Mouse (Mus musculus): ENCODE results near the gene Wbp1. TPM values are rescaled to one million over a fixed set of nuclear protein-coding genes. Genes with fewer than 3 reads are reported as not detected.
A peak's percentile ranks its signal among the peaks of the same experiment; 100 is the strongest.

Wbp1 gene
- polyA plus RNA-seq, 1 experiment from 2014 or later: 161 TPM

GRCm38 (mm10) chr6:83111510-83112136, 9.7 kb downstream of the Wbp1 start:
- WGBS: 88% methylated on average over 4 of the region's 4 CpGs
- no peak for ATAC-seq (ENCODE audit: low FRiP score, low read depth)

GRCm38 (mm10) chr6:83108762-83109668, 12.3 kb downstream of the Wbp1 start, which contains the start of gene Mrpl53:
Gene Mrpl53, plus strand, starts transcription at chr6:83109040.
- Histone ChIP-seq H3K27ac (replicated peaks) (peak within 1 kb of the TSS; percentile 86), H3K4me1 (replicated peaks) (peaks cover 27% of the 10 kb centered on the region), H3K9me3 (no peaks in the 10 kb centered on the region), H3K9ac (peak within 1 kb of the TSS; percentile 83), H3K4me2 (peak within 1 kb of the TSS; percentile 94), H3K27me3 (no peaks in the 10 kb centered on the region), H3K36me3 (peaks cover 2% of the 10 kb centered on the region; the same call in 1 of the 2 replicates), H3K4me3 (peak within 1 kb of the TSS; percentile 81)
- ATAC-seq (ENCODE audit: low FRiP score, low read depth): peak; percentile 92
- WGBS: under 1% methylated on average over 76 of the region's 76 CpGs

More at GRCm38 (mm10) chr6:83111510-83112136, 9.7 kb downstream of the Wbp1 start:
- Histone ChIP-seq H3K4me3 (no peak overlapping the region), H3K36me3 (peaks cover 2% of the 10 kb centered on the region; the same call in 1 of the 2 replicates), H3K9me3 (no peaks in the 10 kb centered on the region), H3K4me1 (replicated peaks) (peaks cover 43% of the 10 kb centered on the region), H3K9ac (no peak overlapping the region), H3K27me3 (no peaks in the 10 kb centered on the region), H3K27ac (replicated peaks) (no peak overlapping the region), H3K4me2 (no peak overlapping the region)

GRCm38 (mm10) chr6:83107566-83108400, 13.6 kb downstream of the Wbp1 start:
- Histone ChIP-seq H3K4me3 (peak overlapping the region; percentile 81), H3K9ac (peak overlapping the region; percentile 83), H3K27me3 (no peaks in the 10 kb centered on the region), H3K4me2 (peak overlapping the region; percentile 94), H3K9me3 (no peaks in the 10 kb centered on the region), H3K4me1 (replicated peaks) (peaks cover 36% of the 10 kb centered on the region), H3K36me3 (peaks cover 2% of the 10 kb centered on the region; the same call in 1 of the 2 replicates), H3K27ac (replicated peaks) (peak overlapping the region; percentile 86; the same call in 1 of the 2 replicates)
- ATAC-seq (ENCODE audit: low FRiP score, low read depth): 0 out of 2 replicates have a peak, but pooled peaks have one; percentile 7
- WGBS: 34% methylated on average over 13 of the region's 13 CpGs

GRCm38 (mm10) chr6:83104158-83104557, 17.2 kb downstream of the Wbp1 start:
- 60% methylated on average over 4 of the region's 4 CpGs for WGBS

GRCm38 (mm10) chr6:83103130-83103650, 18.2 kb downstream of the Wbp1 start:
- Histone ChIP-seq H3K27me3 (peaks cover 1% of the 10 kb centered on the region; the same call in 1 of the 2 replicates), H3K36me3 (peaks cover 2% of the 10 kb centered on the region; the same call in 1 of the 2 replicates), H3K9me3 (no peaks in the 10 kb centered on the region), H3K4me3 (peak overlapping the region; percentile 62), H3K27ac (replicated peaks) (no peak overlapping the region), H3K4me1 (replicated peaks) (peaks cover 30% of the 10 kb centered on the region), H3K4me2 (peak overlapping the region; percentile 95), H3K9ac (peak overlapping the region; percentile 80)
- WGBS: 49% methylated on average over 11 of the region's 11 CpGs
- no peak for ATAC-seq (ENCODE audit: low FRiP score, low read depth)

More at GRCm38 (mm10) chr6:83104158-83104557, 17.2 kb downstream of the Wbp1 start:
- Histone ChIP-seq H3K4me3 (no peak overlapping the region), H3K27ac (replicated peaks) (no peak overlapping the region), H3K27me3 (no peaks in the 10 kb centered on the region), H3K9ac (no peak overlapping the region), H3K9me3 (no peaks in the 10 kb centered on the region), H3K36me3 (peaks cover 2% of the 10 kb centered on the region; the same call in 1 of the 2 replicates), H3K4me2 (no peak overlapping the region), H3K4me1 (replicated peaks) (peaks cover 35% of the 10 kb centered on the region)
- no peak for ATAC-seq (ENCODE audit: low FRiP score, low read depth)

GRCm38 (mm10) chr6:83101688-83102556, 19.4 kb downstream of the Wbp1 start:
- H3K9ac ChIP-seq: peak overlapping the region; percentile 80
- H3K27me3 ChIP-seq: peaks cover 4% of the 10 kb centered on the region; the same call in 1 of the 2 replicates
- H3K27ac ChIP-seq (replicated peaks): peak overlapping the region; percentile 86
- no peaks in the 10 kb centered on the region for H3K9me3 ChIP-seq
- H3K4me1 ChIP-seq (replicated peaks): peaks cover 21% of the 10 kb centered on the region
- H3K36me3 ChIP-seq: no peaks in the 10 kb centered on the region
- WGBS: under 1% methylated on average over 71 of the region's 74 CpGs
- peak; percentile 73 for ATAC-seq (ENCODE audit: low FRiP score, low read depth)
- H3K4me3 ChIP-seq: peak overlapping the region; percentile 62
- H3K4me2 ChIP-seq: peak overlapping the region; percentile 95

GRCm38 (mm10) chr6:83101316-83101687, 20.1 kb downstream of the Wbp1 start, which contains the start of the genes Ccdc142 and Gm42688:
Gene Ccdc142, plus strand, starts transcription at chr6:83101601.
Gene Gm42688, plus strand, starts transcription at chr6:83101617.
- Histone ChIP-seq H3K4me1 (replicated peaks) (peaks cover 21% of the 10 kb centered on the region), H3K27me3 (peaks cover 4% of the 10 kb centered on the region; the same call in 1 of the 2 replicates), H3K9me3 (no peaks in the 10 kb centered on the region), H3K27ac (replicated peaks) (peak within 1 kb of the TSS; percentile 86), H3K9ac (peak within 1 kb of the TSS; percentile 80), H3K4me3 (peak within 1 kb of the TSS; percentile 62), H3K4me2 (peak within 1 kb of the TSS; percentile 95), H3K36me3 (no peaks in the 10 kb centered on the region)
- under 1% methylated on average over 25 of the region's 25 CpGs for WGBS
- ATAC-seq (ENCODE audit: low FRiP score, low read depth): peak; percentile 91

GRCm38 (mm10) chr6:83098411-83098810, 22.9 kb downstream of the Wbp1 start:
- H3K4me3 ChIP-seq: no peak overlapping the region
- no peaks in the 10 kb centered on the region for H3K36me3 ChIP-seq
- H3K9ac ChIP-seq: no peak overlapping the region
- ATAC-seq (ENCODE audit: low FRiP score, low read depth): no peak
- peaks cover 4% of the 10 kb centered on the region; the same call in 1 of the 2 replicates for H3K27me3 ChIP-seq
- H3K4me1 ChIP-seq (replicated peaks): peaks cover 18% of the 10 kb centered on the region
- no peaks in the 10 kb centered on the region for H3K9me3 ChIP-seq
- 76% methylated on average over 2 of the region's 2 CpGs for WGBS
- H3K4me2 ChIP-seq: no peak overlapping the region
- H3K27ac ChIP-seq (replicated peaks): no peak overlapping the region

GRCm38 (mm10) chr6:83095968-83096367, 25.4 kb downstream of the Wbp1 start:
- H3K4me1 ChIP-seq (replicated peaks): 0 out of 2 replicates have a peak, but pooled peaks cover 4% of the 10 kb centered on the region
- H3K9me3 ChIP-seq: no peaks in the 10 kb centered on the region
- 41% methylated on average over 6 of the region's 6 CpGs for WGBS
- H3K4me3 ChIP-seq: no peak overlapping the region
- no peak for ATAC-seq (ENCODE audit: low FRiP score, low read depth)
- H3K9ac ChIP-seq: no peak overlapping the region
- H3K27me3 ChIP-seq: peaks cover 8% of the 10 kb centered on the region
- H3K36me3 ChIP-seq: no peaks in the 10 kb centered on the region
- H3K27ac ChIP-seq (replicated peaks): no peak overlapping the region
- no peak overlapping the region for H3K4me2 ChIP-seq

GRCm38 (mm10) chr6:83092416-83093127, 28.8 kb downstream of the Wbp1 start:
- H3K4me3 ChIP-seq: no peak overlapping the region
- 51% methylated on average over 6 of the region's 6 CpGs for WGBS
- no peaks in the 10 kb centered on the region for H3K9me3 ChIP-seq
- no peak overlapping the region for H3K9ac ChIP-seq
- H3K4me2 ChIP-seq: no peak overlapping the region
- no peaks in the 10 kb centered on the region for H3K36me3 ChIP-seq
- peaks cover 34% of the 10 kb centered on the region for H3K27me3 ChIP-seq
- ATAC-seq (ENCODE audit: low FRiP score, low read depth): no peak
- H3K27ac ChIP-seq (replicated peaks): no peak overlapping the region
- H3K4me1 ChIP-seq (replicated peaks): peaks cover 5% of the 10 kb centered on the region; the same call in 1 of the 2 replicates

Data from hindbrain, embryonic 15.5 days (tissue).